Mouse (Mus musculus) limb, embryonic 11.5 days (tissue): ENCODE data around the gene Cxcl14. TPM values are rescaled to one million over a fixed set of nuclear protein-coding genes. Genes with fewer than 3 reads are reported as not detected.

Experiments used
- ATAC-seq: fragments of 200-750 bp; cut with Nextera tagmentation; 2 replicates; pipeline ENCODE4 v1.8.0; 2017; ENCODE audit warnings: low read depth; ENCODE audit not compliant: insufficient number of reproducible peaks, low FRiP score, low TSS enrichment
- DNase-seq: peaks from one replicate; pipeline ENCODE4 v3.0.0-alpha.2; 2015; ENCODE audit warnings: low spot score
- H3K27ac ChIP-seq: fragments of 300-500 bp; sonication (generic); replicated peaks from 2 replicates; pipeline ENCODE4 v1.5.1; 2014; ENCODE audit warnings: low read depth, mild to moderate bottlenecking, low read length
- H3K27me3 ChIP-seq: fragments of 300-500 bp; sonication (generic); 2 replicates; pipeline ENCODE4 v1.6.1; 2014; ENCODE audit warnings: mild to moderate bottlenecking, low read length, mixed read lengths; ENCODE audit not compliant: control insufficient read depth, insufficient read depth
- H3K36me3 ChIP-seq: fragments of 300-500 bp; sonication (generic); 2 replicates; pipeline ENCODE4 v1.6.1; 2014; ENCODE audit warnings: mild to moderate bottlenecking, low read length, moderate library complexity, mixed read lengths; ENCODE audit not compliant: control insufficient read depth, insufficient read depth
- H3K4me1 ChIP-seq: fragments of 300-500 bp; sonication (generic); 2 replicates; pipeline ENCODE4 v1.6.1; 2014; ENCODE audit warnings: low read length, mixed read lengths; ENCODE audit not compliant: control insufficient read depth, insufficient read depth
- H3K4me2 ChIP-seq: fragments of 300-500 bp; sonication (generic); 2 replicates; pipeline ENCODE4 v1.6.1; 2014; ENCODE audit warnings: low read depth, mild to moderate bottlenecking, moderate library complexity; ENCODE audit not compliant: severe bottlenecking
- H3K4me3 ChIP-seq: fragments of 300-500 bp; sonication (generic); 2 replicates; pipeline ENCODE4 v1.5.1; 2014; ENCODE audit warnings: low read depth, low read length
- H3K9ac ChIP-seq: fragments of 300-500 bp; sonication (generic); 2 replicates; pipeline ENCODE4 v1.6.1; 2014; ENCODE audit warnings: mild to moderate bottlenecking, low read length
- H3K9me3 ChIP-seq: fragments of 300-500 bp; sonication (generic); 2 replicates; pipeline ENCODE4 v1.6.1; 2016; ENCODE audit warnings: low read length; ENCODE audit not compliant: control insufficient read depth
- WGBS: fragments of 180-500 bp; shearing (Covaris S2); extraction: QIAGEN DNeasy Blood & Tissue Kit; methylation state at CpG from one replicate; pipeline ENCODE4 v1.1.7; 2014; 5-methylcytosine and 5-hydroxymethylcytosine counted together
- polyA plus RNA-seq: library from polyadenylated mRNA; unstranded; fragments of >200 nt; fragmentation: Nextera tagmentation; extraction: Ambion mirVana; gene quantifications from 2 replicates; pipeline ENCODE4 v1.2.1, GENCODE M21; 2014

Cxcl14 gene
- polyA plus RNA-seq, 1 experiment from 2014 or later: 145 TPM

DNA sequence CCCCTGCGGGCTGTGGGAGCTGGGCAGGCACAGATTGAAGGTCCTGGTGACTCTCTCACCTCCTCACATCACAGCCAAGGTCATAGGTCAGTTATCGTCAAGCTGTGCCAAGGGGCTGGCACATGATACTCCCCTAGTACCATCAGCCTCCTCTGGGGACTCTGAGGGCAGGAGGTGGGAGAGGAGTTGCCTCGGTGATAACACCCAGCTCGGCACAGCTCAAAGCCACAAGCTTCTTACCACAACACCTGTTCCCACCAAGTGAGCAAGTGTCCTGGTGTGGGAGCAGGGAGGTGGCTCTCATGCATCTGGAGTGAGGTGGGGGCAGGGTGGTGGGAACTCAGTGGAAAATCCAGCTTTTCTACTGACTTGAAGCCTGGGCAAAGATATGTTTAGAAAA lies 34.1 kb downstream of the Cxcl14 start:
- peaks cover 53% of the 10 kb centered on the region for H3K27me3 ChIP-seq
- H3K4me1 ChIP-seq: peaks cover 9% of the 10 kb centered on the region
- H3K27ac ChIP-seq: no peak overlapping the region
- no peak overlapping the region for H3K9ac ChIP-seq
- H3K36me3 ChIP-seq: no peaks in the 10 kb centered on the region
- WGBS: 53% methylated on average over 4 of the region's 4 CpGs
- no peaks in the 10 kb centered on the region for H3K9me3 ChIP-seq
- ATAC-seq (no peak), DNase-seq (no peak)
- H3K4me3 ChIP-seq: no peak overlapping the region
- H3K4me2 ChIP-seq: no peak overlapping the region

DNA sequence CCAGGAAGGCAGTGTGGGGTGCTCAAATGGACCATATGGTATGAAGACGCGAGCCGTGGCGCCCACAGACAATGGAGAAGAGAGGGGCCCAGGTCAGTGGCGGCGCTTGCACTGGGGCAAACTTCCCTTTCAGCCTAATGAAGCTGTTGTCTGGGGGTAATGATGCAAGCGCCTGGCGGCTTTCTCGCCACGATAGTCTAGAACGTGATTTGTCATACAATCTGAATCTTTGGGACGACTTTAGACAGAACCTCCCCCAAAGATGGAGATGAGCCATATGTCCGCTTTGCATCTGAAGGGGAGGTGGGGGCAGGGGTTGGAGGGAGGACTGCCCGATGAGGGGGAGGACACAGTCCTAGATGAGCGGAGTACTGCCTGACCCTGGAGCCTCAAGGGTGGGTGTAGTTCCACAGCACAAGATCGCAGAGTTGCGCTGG lies 36.0 kb downstream of the Cxcl14 start:
- no peak overlapping the region for H3K9ac ChIP-seq
- H3K4me1 ChIP-seq: peaks cover 9% of the 10 kb centered on the region
- H3K36me3 ChIP-seq: no peaks in the 10 kb centered on the region
- no peak overlapping the region for H3K4me2 ChIP-seq
- H3K27me3 ChIP-seq: peaks cover 72% of the 10 kb centered on the region
- H3K27ac ChIP-seq: no peak overlapping the region
- peak; percentile 31 for DNase-seq
- no peaks in the 10 kb centered on the region for H3K9me3 ChIP-seq
- H3K4me3 ChIP-seq: no peak overlapping the region
- no peak for ATAC-seq
- 3% methylated on average over 17 of the region's 17 CpGs for WGBS

DNA sequence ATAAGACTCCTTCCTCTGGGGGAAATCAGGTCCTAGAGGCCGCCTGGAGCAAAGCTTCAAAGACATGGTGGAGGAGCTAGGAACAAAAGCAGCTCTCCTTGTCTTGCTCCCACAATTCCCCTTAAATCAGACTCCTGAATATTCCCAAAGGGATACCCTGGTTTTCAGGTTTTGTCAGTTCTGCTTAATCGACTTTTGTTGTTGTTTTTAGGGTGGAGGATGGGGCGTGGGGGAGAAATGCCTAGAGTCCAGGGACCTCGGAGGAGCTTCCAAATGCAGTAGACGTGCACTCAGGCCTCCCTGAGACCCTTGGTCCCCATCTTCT lies 36.5 kb downstream of the Cxcl14 start:
- H3K27me3 ChIP-seq: peaks cover 77% of the 10 kb centered on the region
- H3K4me2 ChIP-seq: no peak overlapping the region
- ATAC-seq (no peak), DNase-seq (peak; percentile 35)
- no peak overlapping the region for H3K27ac ChIP-seq
- no peak overlapping the region for H3K4me3 ChIP-seq
- 5% methylated on average over 5 of the region's 5 CpGs for WGBS
- no peaks in the 10 kb centered on the region for H3K9me3 ChIP-seq
- H3K4me1 ChIP-seq: peaks cover 9% of the 10 kb centered on the region
- no peak overlapping the region for H3K9ac ChIP-seq
- H3K36me3 ChIP-seq: no peaks in the 10 kb centered on the region

DNA sequence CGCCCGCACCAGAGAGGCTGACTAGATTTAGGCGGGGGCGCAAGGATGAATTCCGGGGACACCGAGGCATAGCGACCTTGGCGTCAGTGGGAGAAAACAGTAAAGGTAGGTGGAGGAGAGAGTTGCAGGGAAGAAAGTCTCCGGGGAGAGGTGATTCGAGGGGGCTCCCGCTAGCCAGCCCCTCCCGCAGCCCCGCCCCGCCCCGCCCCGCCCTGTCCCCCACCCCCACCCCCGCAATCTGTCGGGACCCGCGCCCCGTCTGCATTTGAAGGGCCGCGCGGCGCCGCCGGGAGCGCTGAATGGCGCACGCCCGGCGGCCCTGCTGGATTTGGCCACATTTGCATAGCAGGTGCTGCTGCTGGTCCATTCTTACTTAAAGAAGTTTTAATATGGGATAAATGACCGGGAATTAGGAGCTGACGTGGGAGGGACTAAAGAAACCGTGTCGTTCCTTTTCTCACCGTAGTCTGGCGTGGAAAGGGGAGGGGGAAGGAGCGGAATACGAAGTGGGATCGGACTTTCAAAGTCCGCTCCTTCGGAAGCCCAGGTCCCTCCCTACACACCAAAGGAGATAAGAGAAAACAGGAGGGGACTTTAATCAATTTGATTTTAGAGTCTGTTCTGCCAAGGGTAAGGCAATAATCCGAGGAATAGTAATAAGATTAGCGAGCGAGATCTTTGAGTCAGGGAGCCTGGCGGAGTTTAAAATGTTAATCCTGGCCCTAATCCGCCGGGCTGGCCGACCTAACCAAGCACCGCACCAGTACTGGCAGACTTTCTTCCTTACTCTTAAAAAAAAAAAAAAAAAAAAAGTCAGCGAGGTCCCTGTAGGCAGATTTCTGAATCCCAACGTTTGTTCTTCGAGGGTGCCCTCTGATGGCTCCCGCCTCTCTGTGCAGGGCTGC lies 37.1 kb downstream of the Cxcl14 start:
- peaks cover 83% of the 10 kb centered on the region for H3K27me3 ChIP-seq
- DNase-seq (peak; percentile 49), ATAC-seq (no peak; the same call in 1 of the 2 replicates)
- no peaks in the 10 kb centered on the region for H3K36me3 ChIP-seq
- no peak overlapping the region for H3K9ac ChIP-seq
- H3K4me1 ChIP-seq: peaks cover 9% of the 10 kb centered on the region
- H3K4me3 ChIP-seq: peak overlapping the region; percentile 24
- WGBS: under 1% methylated on average over 54 of the region's 55 CpGs
- H3K4me2 ChIP-seq: peak overlapping the region; percentile 39
- H3K27ac ChIP-seq: no peak overlapping the region
- H3K9me3 ChIP-seq: no peaks in the 10 kb centered on the region

DNA sequence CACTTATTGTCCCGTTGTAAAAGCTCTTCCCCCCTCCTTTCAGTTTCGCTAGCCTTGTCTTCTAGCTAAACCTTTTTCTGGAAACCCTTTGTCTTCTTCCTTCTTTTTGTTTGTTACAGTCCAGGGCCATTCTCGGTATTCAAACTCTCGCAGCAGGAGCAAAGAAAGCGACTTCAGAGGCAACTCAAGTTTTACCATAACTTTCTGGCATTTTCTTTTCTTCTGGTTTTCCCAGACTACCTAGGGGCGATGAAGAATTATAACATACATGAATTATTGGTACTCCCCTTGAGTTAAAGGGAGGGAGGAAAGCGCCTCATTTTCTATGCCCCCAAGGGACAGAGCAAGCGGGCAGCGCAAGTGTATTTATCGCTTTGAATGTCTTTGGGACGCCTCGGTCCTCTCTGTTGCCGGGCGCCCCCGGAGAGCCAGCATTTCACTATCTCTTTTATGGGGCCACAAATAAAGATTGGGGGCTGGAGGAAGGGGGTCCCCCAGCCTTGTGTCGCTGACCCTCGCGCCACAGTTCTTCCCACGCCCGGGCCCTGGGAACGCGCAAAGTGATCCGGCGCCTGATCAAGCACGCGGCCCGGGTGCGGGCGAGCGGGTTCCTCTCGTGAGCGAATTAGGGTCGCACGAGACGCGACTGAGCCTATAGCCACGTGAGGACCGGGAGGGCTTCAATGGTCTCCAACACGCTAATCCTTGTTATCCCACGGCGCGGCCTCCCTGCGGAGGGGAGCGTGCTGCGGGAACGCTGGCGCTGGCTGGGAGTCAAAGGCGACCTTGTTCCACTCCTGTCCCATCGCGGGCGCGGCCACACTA lies 37.9 kb downstream of the Cxcl14 start:
- Histone ChIP-seq H3K4me3 (peak overlapping the region; percentile 24), H3K27ac (no peak overlapping the region), H3K9me3 (no peaks in the 10 kb centered on the region), H3K36me3 (no peaks in the 10 kb centered on the region), H3K9ac (0 out of 2 replicates have a peak overlapping the region, but pooled peaks have one; percentile 22), H3K27me3 (peaks cover 91% of the 10 kb centered on the region), H3K4me2 (peak overlapping the region; percentile 39), H3K4me1 (peaks cover 9% of the 10 kb centered on the region)
- DNase-seq: peak; percentile 60
- ATAC-seq: no peak
- WGBS: under 1% methylated on average over 52 of the region's 52 CpGs

DNA sequence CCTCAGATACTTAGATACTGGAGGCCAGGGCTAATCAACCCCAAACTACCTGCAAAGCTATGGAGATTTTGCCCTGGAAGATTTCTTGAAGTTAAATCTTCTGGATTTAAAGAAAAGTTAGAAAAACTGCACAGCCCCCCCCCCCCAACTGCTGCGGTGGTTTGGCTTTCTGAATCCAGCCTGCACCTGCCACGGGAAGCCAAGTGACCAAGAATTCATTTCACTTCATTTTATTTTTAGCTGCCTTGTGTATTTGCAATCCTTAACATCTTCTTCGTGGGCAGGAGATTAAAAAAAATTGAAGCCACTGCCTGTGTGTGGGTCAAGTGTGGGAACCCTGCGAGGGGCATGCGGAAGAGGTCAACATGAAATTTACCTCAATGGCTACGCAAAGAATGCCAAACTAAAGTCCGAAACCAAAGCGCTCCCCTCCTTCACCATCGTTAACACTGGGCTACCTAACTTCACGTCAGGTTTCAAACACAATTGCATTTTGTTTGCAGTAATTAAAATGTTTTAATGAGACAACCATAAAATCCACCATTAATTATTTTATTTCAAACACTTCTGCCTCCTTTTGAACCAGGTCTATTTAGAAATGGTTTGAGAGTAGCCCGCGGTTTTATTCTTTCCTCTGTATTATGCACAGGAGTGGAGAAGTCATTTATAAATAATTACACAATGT lies 38.7 kb downstream of the Cxcl14 start:
- no peak overlapping the region for H3K9ac ChIP-seq
- no peak overlapping the region for H3K4me3 ChIP-seq
- DNase-seq: peak; percentile 38
- H3K4me1 ChIP-seq: peaks cover 10% of the 10 kb centered on the region
- ATAC-seq: no peak
- H3K36me3 ChIP-seq: no peaks in the 10 kb centered on the region
- peaks cover 99% of the 10 kb centered on the region for H3K27me3 ChIP-seq
- 6% methylated on average over 12 of the region's 12 CpGs for WGBS
- no peak overlapping the region for H3K27ac ChIP-seq
- no peak overlapping the region for H3K4me2 ChIP-seq
- no peaks in the 10 kb centered on the region for H3K9me3 ChIP-seq

DNA sequence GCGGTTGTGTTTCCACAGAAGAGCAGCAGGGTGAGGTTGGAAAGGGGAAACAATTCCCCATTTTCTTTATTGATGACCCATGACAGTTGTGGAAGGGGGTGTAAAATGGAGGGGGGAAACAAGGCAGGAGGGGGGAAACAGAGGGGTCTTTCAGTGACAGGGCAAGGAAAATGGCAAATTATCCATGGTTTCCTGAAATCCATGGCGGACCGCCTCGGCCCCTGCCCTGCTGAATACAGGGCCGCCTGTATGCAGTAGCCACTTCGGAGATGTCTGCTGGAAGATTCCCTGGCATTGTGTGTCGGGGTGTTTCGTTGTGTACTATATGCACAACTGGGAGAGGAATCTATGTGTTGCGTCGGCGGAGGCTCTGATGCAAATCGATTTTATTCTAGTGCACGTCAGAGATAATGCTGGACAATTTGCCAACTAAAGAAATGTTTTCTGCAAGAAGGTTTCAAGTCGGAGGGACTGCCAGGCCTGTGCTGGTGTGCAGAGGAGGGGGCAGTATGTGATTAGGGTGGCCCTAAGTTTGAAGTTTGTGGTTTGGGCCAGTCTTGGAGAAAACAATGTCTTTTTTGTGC lies 39.5 kb downstream of the Cxcl14 start:
- Histone ChIP-seq H3K27ac (no peak overlapping the region), H3K9ac (no peak overlapping the region), H3K27me3 (peaks cover 100% of the 10 kb centered on the region), H3K4me2 (no peak overlapping the region), H3K9me3 (0 out of 2 replicates have a peak, but pooled peaks cover 2% of the 10 kb centered on the region), H3K36me3 (no peaks in the 10 kb centered on the region), H3K4me3 (no peak overlapping the region), H3K4me1 (peaks cover 18% of the 10 kb centered on the region)
- peak; percentile 37 for DNase-seq
- 9% methylated on average over 14 of the region's 14 CpGs for WGBS
- no peak for ATAC-seq

DNA sequence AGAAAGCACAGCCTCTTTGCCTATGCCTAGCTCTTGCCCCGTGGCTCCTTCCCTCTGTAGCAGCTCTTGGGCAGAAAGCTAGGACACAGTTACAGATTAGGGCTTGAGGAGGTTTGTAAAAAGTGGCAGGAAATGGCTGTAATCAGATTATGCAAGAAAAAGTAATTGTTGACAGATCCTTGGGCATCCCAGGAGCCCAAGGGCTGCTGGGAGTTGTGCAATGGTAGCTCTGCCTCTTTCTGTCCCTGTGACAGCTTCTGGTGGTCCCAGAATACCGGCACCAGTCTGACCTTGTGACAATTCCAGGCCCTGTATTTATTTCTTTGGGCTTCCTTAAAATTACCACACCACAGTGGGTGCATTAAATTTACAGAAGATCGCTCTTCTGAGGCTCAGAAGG lies 43.0 kb downstream of the Cxcl14 start:
- 9% methylated on average over 3 of the region's 3 CpGs for WGBS
- peaks cover 100% of the 10 kb centered on the region for H3K27me3 ChIP-seq
- H3K36me3 ChIP-seq: no peaks in the 10 kb centered on the region
- no peak overlapping the region for H3K4me3 ChIP-seq
- no peak overlapping the region for H3K9ac ChIP-seq
- H3K4me1 ChIP-seq: peaks cover 14% of the 10 kb centered on the region
- 0 out of 2 replicates have a peak, but pooled peaks cover 2% of the 10 kb centered on the region for H3K9me3 ChIP-seq
- ATAC-seq: no peak
- no peak overlapping the region for H3K27ac ChIP-seq
- no peak for DNase-seq
- no peak overlapping the region for H3K4me2 ChIP-seq
